Mouse (Mus musculus) cerebellum, adult (tissue): ENCODE results near the gene Clmn.

ENCODE experiments used
- ATAC-seq: cut with Nextera tagmentation; 2 replicates; pipeline ENCODE4 v1.9.2; 2017; ENCODE audit warnings: mild to moderate bottlenecking, moderate library complexity, mixed read lengths; ENCODE audit not compliant: insufficient number of reproducible peaks, low FRiP score, low TSS enrichment

Gene Clmn

GRCm38 (mm10) chr12:104767183-104767582 lies 97.7 kb downstream of the Clmn start:
- ATAC-seq, result no peak

- no peak for ATAC-seq
Observed at GRCm38 (mm10) chr12:104765761-104766160, 99.1 kb downstream of the Clmn start.

- ATAC-seq, result no peak
Observed at GRCm38 (mm10) chr12:104765116-104765515, 99.8 kb downstream of the Clmn start.

- ATAC-seq, result no peak
Observed at GRCm38 (mm10) chr12:104763918-104764317, 101.0 kb downstream of the Clmn start.

- no peak for ATAC-seq
Observed at GRCm38 (mm10) chr12:104761411-104761810, 103.5 kb downstream of the Clmn start.

GRCm38 (mm10) chr12:104758066-104758465 lies 106.8 kb downstream of the Clmn start:
- ATAC-seq, result no peak

GRCm38 (mm10) chr12:104753686-104754085 lies 111.2 kb downstream of the Clmn start:
- ATAC-seq, result no peak

GRCm38 (mm10) chr12:104751814-104752765 lies 112.8 kb downstream of the Clmn start, which contains the start of gene Dicer1:
Gene Dicer1 (minus strand): TSS chr12:104751952.
- ATAC-seq, result peak; percentile 93

GRCm38 (mm10) chr12:104751331-104751813 lies 113.5 kb downstream of the Clmn start:
- ATAC-seq, result peak; percentile 4; the same call in 1 of the 2 replicates

- ATAC-seq, result no peak
Observed at GRCm38 (mm10) chr12:104748946-104749345, 115.9 kb downstream of the Clmn start.

GRCm38 (mm10) chr12:104747252-104747651 lies 117.6 kb downstream of the Clmn start:
- ATAC-seq, result no peak

- no peak for ATAC-seq
Observed at GRCm38 (mm10) chr12:104746601-104747000, 118.3 kb downstream of the Clmn start.

- ATAC-seq, result no peak
Observed at GRCm38 (mm10) chr12:104743687-104744086, 121.2 kb downstream of the Clmn start.

GRCm38 (mm10) chr12:104742247-104742646 lies 122.6 kb downstream of the Clmn start:
- no peak for ATAC-seq

- no peak for ATAC-seq
Observed at GRCm38 (mm10) chr12:104740841-104741787, 123.8 kb downstream of the Clmn start.

- no peak for ATAC-seq
Observed at GRCm38 (mm10) chr12:104738931-104739330, 125.9 kb downstream of the Clmn start.

- no peak for ATAC-seq
Observed at GRCm38 (mm10) chr12:104738446-104738845, 126.4 kb downstream of the Clmn start.

- no peak for ATAC-seq
Observed at GRCm38 (mm10) chr12:104737666-104738065, 127.2 kb downstream of the Clmn start.

- ATAC-seq, result no peak
Observed at GRCm38 (mm10) chr12:104735993-104736395, 128.9 kb downstream of the Clmn start.

GRCm38 (mm10) chr12:104733165-104733564 lies 131.7 kb downstream of the Clmn start:
- ATAC-seq, result no peak

- ATAC-seq, result no peak
Observed at GRCm38 (mm10) chr12:104731782-104732181, 133.1 kb downstream of the Clmn start.
